Mouse (Mus musculus): Measurements from ENCODE around the gene Eif4h. TPM values are rescaled to one million over a fixed set of nuclear protein-coding genes. Genes with fewer than 3 reads are reported as not detected.

Gene Eif4h
- polyA plus RNA-seq, 1 experiment from 2014 or later, result 480 TPM

DNA sequence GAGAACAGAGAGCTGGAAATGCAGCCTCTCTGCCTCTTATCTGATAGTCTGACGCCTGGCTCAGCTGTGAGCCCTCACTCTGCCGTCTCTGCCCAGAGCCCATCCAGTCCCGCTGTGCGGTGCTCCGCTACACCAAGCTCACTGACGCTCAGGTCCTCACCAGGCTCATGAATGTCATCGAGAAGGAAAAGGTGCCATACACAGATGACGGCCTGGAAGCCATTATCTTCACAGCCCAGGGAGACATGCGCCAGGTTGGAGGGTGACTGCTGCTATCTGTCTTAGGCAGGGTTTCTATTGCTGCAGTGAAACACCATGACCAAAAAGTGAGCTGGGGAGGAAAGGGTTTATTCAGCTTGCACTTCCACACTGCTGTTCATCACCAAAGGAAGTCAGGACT, 46.2 kb downstream of the Eif4h start:
- Histone ChIP-seq H3K4me2 (replicated peaks) (no peak overlapping the region), H3K4me3 (no peak overlapping the region), H3K27me3 (no peaks in the 10 kb centered on the region), H3K9ac (no peak overlapping the region), H3K4me1 (no peaks in the 10 kb centered on the region), H3K27ac (no peak overlapping the region), H3K9me3 (no peaks in the 10 kb centered on the region), H3K36me3 (peaks cover 95% of the 10 kb centered on the region)
- 87% methylated on average over 9 of the region's 9 CpGs for WGBS
- ATAC-seq (ENCODE audit: low FRiP score, low read depth), result no peak

DNA sequence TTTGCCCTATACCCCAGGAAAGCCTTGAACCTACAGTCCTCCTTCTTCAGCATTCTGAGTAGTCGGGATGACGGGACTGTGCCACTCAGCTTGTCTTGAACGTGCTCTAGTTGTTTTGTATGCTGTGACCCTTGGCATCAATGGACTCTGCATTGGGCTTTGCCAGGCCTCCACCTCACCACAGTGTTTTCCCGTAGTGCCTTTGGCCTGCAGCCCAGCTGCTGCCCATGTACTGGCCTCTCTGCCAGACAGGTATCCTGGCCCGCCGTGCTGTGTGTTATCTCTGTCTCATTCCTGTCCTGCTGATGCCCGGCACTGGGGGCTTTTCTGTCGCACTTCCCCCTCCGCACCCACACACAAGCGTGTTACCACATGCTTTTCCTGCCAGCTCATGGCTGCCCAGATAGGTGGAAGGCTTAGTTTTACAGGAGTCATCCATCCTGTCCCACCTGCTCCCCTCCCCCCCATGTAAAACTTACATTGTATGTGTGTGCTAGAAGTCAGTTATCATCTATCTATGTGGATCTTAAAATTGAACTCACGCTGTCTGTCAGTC, 47.2 kb downstream of the Eif4h start:
- 89% methylated on average over 11 of the region's 11 CpGs for WGBS
- H3K9ac ChIP-seq, result no peak overlapping the region
- peaks cover 92% of the 10 kb centered on the region for H3K36me3 ChIP-seq

DNA sequence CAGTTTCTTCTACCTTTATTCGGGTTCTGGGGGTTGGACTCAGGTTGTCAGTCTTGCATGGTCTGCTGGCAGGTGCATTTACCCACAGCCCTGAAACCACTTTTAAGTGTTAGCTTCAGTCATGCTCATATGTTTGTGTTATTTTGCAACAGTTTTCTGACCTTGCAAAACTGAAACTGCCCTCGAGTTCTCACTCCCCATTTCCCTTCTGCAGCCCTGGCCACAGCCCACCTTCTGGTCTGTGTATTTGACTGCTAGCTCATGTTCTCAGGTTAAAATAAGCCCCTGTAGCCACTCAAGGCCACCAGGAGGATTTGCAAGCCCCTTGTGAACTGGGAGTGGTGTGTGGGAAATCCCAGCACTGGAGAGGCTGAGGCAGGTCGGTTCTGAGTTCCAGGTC, 49.4 kb downstream of the Eif4h start:
- Histone ChIP-seq H3K4me1 (no peaks in the 10 kb centered on the region), H3K4me2 (replicated peaks) (no peak overlapping the region), H3K9me3 (no peaks in the 10 kb centered on the region), H3K27ac (no peak overlapping the region), H3K36me3 (peaks cover 78% of the 10 kb centered on the region), H3K4me3 (no peak overlapping the region), H3K27me3 (no peaks in the 10 kb centered on the region), H3K9ac (no peak overlapping the region)
- WGBS, result 87% methylated on average over 3 of the region's 3 CpGs
- no peak for ATAC-seq (ENCODE audit: low FRiP score, low read depth)

More for the DNA sequence above, 47.2 kb downstream of the Eif4h start:
- no peak overlapping the region for H3K4me3 ChIP-seq
- H3K4me2 ChIP-seq (replicated peaks), result no peak overlapping the region
- H3K9me3 ChIP-seq, result no peaks in the 10 kb centered on the region
- H3K27me3 ChIP-seq, result no peaks in the 10 kb centered on the region
- no peak overlapping the region for H3K27ac ChIP-seq
- H3K4me1 ChIP-seq, result no peaks in the 10 kb centered on the region
- no peak for ATAC-seq (ENCODE audit: low FRiP score, low read depth)

DNA sequence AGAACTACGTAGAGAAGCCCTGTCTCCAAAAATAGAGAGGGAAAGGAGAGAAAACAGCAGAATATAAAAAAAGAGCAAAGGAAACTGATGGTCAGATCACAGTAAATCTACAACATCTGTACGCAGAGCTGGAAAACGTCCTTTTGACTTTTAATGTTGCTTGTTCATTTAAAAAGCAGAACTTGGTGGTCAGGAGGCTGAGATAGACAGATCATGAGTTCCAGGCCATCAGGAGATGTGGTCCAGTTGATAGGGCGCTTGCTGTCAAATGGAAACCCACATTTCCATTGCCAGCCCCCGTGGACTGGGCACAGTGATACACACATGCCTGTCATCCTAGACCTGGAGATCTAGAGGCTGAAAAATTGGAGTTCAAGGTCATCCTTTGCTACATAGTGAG, 54.5 kb downstream of the Eif4h start:
- Histone ChIP-seq H3K4me3 (no peak overlapping the region), H3K9ac (no peak overlapping the region), H3K4me2 (replicated peaks) (no peak overlapping the region), H3K27ac (no peak overlapping the region), H3K9me3 (no peaks in the 10 kb centered on the region), H3K36me3 (peaks cover 30% of the 10 kb centered on the region), H3K27me3 (no peaks in the 10 kb centered on the region), H3K4me1 (peaks cover 14% of the 10 kb centered on the region)
- ATAC-seq (ENCODE audit: low FRiP score, low read depth), result no peak
- WGBS, result 88% methylated on average over 5 of the region's 5 CpGs

DNA sequence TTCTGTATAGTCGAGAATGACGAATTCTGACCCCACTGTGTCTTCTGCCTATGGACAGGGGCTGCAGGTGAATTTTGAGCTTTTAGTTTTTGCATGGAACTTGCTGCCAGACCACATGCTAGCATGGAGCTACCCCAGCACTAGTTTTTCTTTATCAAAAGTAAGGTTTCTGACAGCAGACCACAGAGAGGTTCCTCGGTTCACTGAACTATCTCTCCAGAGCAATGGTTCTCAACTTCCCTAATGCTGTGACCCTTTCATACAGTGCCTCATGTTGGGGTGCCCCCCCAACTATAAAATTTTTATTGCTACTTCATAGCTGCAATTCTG, 55.4 kb downstream of the Eif4h start:
- 74% methylated on average over 3 of the region's 3 CpGs for WGBS
- peak overlapping the region; percentile 86; the same call in 1 of the 2 replicates for H3K9ac ChIP-seq

DNA sequence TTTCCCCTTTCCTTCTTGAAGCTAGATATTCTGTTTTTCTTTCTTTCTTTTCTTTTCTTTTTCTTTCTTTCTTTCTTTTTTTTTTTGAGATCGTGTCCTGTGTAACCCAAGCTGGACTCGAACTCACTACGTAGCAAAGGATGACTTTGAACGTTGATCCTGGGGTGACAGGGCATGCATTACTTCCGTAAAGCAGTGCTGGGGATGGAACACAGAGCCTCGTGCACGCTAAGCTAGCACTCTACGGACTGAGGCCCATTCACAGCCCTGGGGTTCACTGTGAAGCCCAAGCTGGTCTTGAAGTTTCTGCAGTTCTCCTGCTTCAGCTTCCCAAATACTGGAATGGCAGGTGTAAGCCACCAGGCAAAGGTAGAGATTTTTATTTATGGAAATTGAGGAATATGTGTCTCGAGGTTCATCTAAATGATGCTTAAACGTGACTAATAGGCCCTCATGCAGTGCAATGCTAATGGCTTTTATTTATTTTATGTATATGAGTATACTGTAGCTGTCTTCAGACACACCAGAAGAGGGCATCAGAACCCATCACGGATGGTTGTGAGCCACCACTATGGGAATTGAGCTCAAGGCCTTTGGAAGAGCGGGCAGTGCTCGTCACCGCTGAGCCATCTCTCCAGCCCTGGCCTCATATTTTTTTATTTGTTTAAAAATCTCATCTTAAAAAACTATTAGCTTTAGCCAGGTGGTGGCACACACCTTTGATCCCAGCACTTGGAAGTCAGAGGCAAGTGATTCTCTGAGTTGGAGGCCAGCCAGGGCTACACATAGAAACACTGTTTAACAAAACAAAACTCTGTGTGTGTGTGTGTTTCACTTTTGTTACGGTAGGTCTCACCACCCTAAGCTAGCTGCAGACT, 56.0 kb downstream of the Eif4h start:
- Histone ChIP-seq H3K27ac (no peak overlapping the region), H3K27me3 (no peaks in the 10 kb centered on the region), H3K4me1 (peaks cover 14% of the 10 kb centered on the region), H3K36me3 (peaks cover 18% of the 10 kb centered on the region), H3K9me3 (no peaks in the 10 kb centered on the region), H3K9ac (peak overlapping the region; percentile 86), H3K4me2 (replicated peaks) (peak overlapping the region; percentile 92), H3K4me3 (peak overlapping the region; percentile 94)
- ATAC-seq (ENCODE audit: low FRiP score, low read depth), result no peak
- WGBS, result 29% methylated on average over 15 of the region's 15 CpGs

More for the DNA sequence above, 55.4 kb downstream of the Eif4h start:
- H3K36me3 ChIP-seq, result peaks cover 24% of the 10 kb centered on the region
- no peaks in the 10 kb centered on the region for H3K27me3 ChIP-seq
- H3K4me1 ChIP-seq, result peaks cover 14% of the 10 kb centered on the region
- no peaks in the 10 kb centered on the region for H3K9me3 ChIP-seq
- H3K4me3 ChIP-seq, result peak overlapping the region; percentile 94
- H3K27ac ChIP-seq, result no peak overlapping the region
- ATAC-seq (ENCODE audit: low FRiP score, low read depth), result no peak
- peak overlapping the region; percentile 92 for H3K4me2 ChIP-seq (replicated peaks)

DNA sequence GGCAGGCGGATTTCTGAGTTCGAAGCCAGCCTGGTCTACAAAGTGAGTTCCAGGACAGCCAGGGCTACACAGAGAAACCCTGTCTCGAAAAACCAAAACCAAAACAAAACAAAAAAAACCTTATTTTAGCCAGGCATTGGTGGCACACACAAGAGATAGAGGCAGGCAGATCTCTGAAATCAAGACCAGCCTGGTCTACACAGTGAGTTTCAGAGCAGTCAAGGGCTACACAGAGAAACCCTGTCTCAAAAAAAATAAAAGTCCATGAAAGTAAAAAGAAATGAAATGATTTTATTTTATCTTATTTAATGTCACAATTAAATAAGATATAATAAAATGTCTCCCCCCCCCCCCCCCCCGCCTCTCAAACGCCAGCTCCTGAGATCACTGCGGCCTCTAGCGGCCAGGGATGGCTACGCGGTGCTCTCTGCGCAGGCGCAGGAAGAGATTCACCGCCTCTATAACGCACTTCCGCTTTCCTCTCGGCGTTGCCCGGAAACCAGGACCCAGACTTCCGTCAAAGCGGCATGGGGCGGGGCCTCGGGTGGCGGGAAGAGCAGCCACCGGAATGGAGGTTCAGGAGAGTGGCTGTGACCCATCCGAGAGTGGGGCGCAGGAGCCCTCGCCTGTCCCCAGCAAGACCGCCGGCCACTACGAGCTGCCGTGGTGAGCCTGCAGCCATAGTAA, 56.9 kb downstream of the Eif4h start:
- 9% methylated on average over 23 of the region's 30 CpGs for WGBS
- peak overlapping the region; percentile 92 for H3K4me2 ChIP-seq (replicated peaks)
- peak overlapping the region; percentile 94 for H3K4me3 ChIP-seq
- peak overlapping the region; percentile 86 for H3K9ac ChIP-seq
- peak; percentile 95 for ATAC-seq (ENCODE audit: low FRiP score, low read depth)
- H3K27ac ChIP-seq, result no peak overlapping the region
- H3K27me3 ChIP-seq, result no peaks in the 10 kb centered on the region
- H3K4me1 ChIP-seq, result peaks cover 14% of the 10 kb centered on the region
- H3K9me3 ChIP-seq, result no peaks in the 10 kb centered on the region
- H3K36me3 ChIP-seq, result peaks cover 13% of the 10 kb centered on the region

DNA sequence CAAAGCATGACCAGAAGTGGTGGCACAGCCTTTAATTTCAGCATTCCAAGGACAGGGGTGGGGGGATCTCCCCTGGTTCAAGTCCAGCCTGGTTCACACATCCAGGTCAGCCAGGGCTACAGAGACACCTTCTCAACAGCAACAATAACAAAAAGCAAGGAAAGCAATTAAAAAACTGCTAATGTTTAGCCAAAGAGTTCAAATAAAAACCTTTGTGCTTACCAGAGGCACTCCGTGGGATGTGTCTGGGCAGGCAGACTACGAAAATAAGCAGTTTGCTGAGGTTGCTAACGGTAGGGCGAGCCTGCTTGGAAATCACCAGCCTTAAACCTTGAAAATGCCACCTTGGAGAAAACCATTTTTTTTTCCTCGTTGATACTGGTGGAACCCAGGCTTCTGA, 58.1 kb downstream of the Eif4h start, which contains the start of gene Rfc2:
Gene Rfc2, plus strand, starts transcription at position 221 of the 400 bp plus-strand sequence.
- Histone ChIP-seq H3K9me3 (no peaks in the 10 kb centered on the region), H3K36me3 (peaks cover 3% of the 10 kb centered on the region; the same call in 1 of the 2 replicates), H3K4me1 (peaks cover 14% of the 10 kb centered on the region), H3K4me2 (replicated peaks) (no peak within 1 kb of the TSS), H3K27ac (no peak within 1 kb of the TSS), H3K4me3 (no peak within 1 kb of the TSS), H3K9ac (no peak within 1 kb of the TSS), H3K27me3 (no peaks in the 10 kb centered on the region)
- 71% methylated on average over 5 of the region's 5 CpGs for WGBS
- no peak for ATAC-seq (ENCODE audit: low FRiP score, low read depth)

DNA sequence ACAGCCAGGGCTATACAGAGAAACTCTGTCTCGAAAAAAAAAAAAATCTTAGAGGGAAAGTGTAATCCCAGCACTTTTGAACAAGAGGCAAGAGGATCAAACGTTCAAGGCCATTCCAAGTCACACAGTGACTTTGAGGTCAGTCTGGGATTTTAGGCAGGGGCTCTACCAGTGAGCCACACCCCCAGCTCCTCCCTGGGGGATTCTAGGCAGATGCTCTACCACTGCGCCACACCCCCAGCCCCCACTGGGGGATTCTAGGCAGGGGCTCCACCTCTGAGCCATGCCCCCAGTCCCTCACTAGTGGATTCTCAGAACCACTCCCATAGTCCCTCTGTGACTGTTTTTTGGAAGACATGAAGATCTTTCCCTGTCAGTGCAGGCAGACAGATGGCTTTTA, 60.2 kb downstream of the Eif4h start:
- H3K4me2 ChIP-seq (replicated peaks), result no peak overlapping the region
- no peak overlapping the region for H3K4me3 ChIP-seq
- no peak for ATAC-seq (ENCODE audit: low FRiP score, low read depth)
- H3K9ac ChIP-seq, result no peak overlapping the region
- peaks cover 12% of the 10 kb centered on the region for H3K4me1 ChIP-seq
- no peaks in the 10 kb centered on the region for H3K27me3 ChIP-seq
- H3K36me3 ChIP-seq, result no peaks in the 10 kb centered on the region
- H3K27ac ChIP-seq, result no peak overlapping the region
- WGBS, result 63% methylated on average over 3 of the region's 3 CpGs
- no peaks in the 10 kb centered on the region for H3K9me3 ChIP-seq

DNA sequence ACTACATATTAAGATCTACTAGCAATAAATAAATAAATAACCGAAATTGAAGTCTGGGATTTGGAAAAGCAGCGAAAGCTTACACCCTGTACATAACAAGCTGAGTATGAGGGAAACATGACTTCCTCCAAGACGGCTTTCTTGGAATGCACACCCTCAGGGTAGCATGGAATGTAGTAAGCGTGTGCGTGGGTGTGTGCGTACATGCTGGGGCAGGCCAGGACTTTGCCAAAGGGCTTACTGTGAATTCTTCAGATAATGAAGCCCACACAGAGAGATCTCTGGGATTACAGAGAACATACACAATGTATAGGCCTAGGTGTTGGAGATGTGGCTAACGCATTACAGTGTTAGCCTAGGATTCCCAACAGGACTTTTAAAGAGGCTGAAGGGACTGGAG, 61.8 kb downstream of the Eif4h start:
- ATAC-seq (ENCODE audit: low FRiP score, low read depth), result no peak
- peaks cover 7% of the 10 kb centered on the region for H3K4me1 ChIP-seq
- 75% methylated on average over 7 of the region's 7 CpGs for WGBS
- H3K36me3 ChIP-seq, result no peaks in the 10 kb centered on the region
- no peak overlapping the region for H3K4me2 ChIP-seq (replicated peaks)
- H3K27me3 ChIP-seq, result no peaks in the 10 kb centered on the region
- H3K9ac ChIP-seq, result no peak overlapping the region
- H3K9me3 ChIP-seq, result no peaks in the 10 kb centered on the region
- no peak overlapping the region for H3K4me3 ChIP-seq
- no peak overlapping the region for H3K27ac ChIP-seq

DNA sequence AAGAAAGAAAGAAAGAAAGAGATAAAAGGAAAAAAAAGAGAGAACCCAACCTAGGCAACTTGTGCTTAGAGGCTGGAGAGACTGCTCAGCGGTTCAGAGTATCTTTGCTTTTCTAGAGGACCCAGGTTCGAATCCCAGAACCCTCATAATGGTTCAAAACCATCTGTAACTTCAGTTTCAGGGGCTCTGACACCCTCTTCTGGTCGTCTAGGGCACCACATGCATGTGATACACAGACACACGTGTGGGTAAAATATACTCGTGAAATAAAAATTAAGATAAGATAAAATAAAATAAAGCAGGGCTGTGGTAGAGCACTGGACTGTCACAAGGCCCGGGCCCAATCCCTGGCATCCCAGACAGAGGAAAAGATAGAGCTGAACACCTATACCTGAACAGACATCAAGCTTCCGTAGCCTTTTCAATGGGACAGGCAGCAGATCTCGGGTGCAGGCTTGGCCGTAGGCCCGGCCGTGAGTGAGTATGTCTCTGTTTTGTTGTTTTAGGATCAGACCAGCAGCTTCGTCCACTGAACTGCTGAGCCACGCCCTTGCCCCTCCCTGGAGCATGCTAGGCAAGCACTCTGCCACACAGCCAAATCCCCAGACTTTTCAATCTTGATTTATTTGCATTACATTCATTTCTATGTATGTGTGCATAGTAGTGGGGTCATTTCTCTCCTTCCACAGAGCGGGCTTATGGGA, 62.6 kb downstream of the Eif4h start:
- no peak overlapping the region for H3K4me3 ChIP-seq
- H3K36me3 ChIP-seq, result no peaks in the 10 kb centered on the region
- 75% methylated on average over 14 of the region's 14 CpGs for WGBS
- peaks cover 10% of the 10 kb centered on the region for H3K4me1 ChIP-seq
- no peaks in the 10 kb centered on the region for H3K9me3 ChIP-seq
- ATAC-seq (ENCODE audit: low FRiP score, low read depth), result no peak
- H3K27me3 ChIP-seq, result no peaks in the 10 kb centered on the region
- no peak overlapping the region for H3K27ac ChIP-seq
- H3K9ac ChIP-seq, result no peak overlapping the region
- no peak overlapping the region for H3K4me2 ChIP-seq (replicated peaks)

DNA sequence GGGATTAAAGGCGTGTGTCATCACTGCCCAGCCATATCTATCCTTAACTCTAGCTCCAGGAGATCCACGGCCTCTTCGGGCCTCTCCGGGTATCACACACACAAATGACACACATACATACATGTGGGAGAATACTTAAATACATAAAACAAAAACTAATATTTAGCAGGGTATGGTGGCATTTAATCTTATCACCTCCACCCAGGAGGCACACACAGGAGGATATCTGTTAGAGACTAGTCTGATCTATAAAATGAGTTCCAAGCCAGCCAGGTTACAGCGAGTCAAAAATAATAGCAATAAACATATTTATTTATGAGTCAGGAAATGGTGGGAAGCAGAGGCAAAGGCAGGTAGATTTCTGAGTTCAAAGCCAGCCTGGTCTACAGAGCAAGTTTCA, 63.5 kb downstream of the Eif4h start:
- H3K36me3 ChIP-seq, result no peaks in the 10 kb centered on the region
- no peak overlapping the region for H3K27ac ChIP-seq
- no peak for ATAC-seq (ENCODE audit: low FRiP score, low read depth)
- H3K4me2 ChIP-seq (replicated peaks), result no peak overlapping the region
- H3K4me3 ChIP-seq, result no peak overlapping the region
- no peaks in the 10 kb centered on the region for H3K27me3 ChIP-seq
- H3K9ac ChIP-seq, result no peak overlapping the region
- H3K9me3 ChIP-seq, result no peaks in the 10 kb centered on the region
- peaks cover 10% of the 10 kb centered on the region for H3K4me1 ChIP-seq
- whole genome bisulfite sequencing, result 94% methylated on average over 5 of the region's 5 CpGs

All from limb, embryonic 13.5 days (tissue).